In genomic region chr10:7833377-7834165, GRCm38 (mm10) we compare ENCODE assay signal across 14 mouse cellular contexts. TPM values are rescaled to one million over a fixed set of nuclear protein-coding genes. Genes with fewer than 3 reads are reported as not detected.
A peak's percentile ranks its signal among the peaks of the same experiment; 100 is the strongest.
DNase-seq lines count a peak whose midpoint lies in the region; ATAC-seq and TF ChIP-seq lines count a peak whose summit lies in the region.
"Had no signal": no experiment of that assay in that cellular context is flagged by ENCODE, and none has a peak within 500 bp of the region (broad histone marks: within the 10 kb centered on the region; RNA-seq: fewer than 3 reads in every experiment).

No protein-coding gene starts in this region.

- no peak overlapping the region for H3K4me3 ChIP-seq in liver, embryonic 15.5 days (replicated peaks)
- no peak overlapping the region for H3K4me3 ChIP-seq in liver, embryonic 11.5 days (ENCODE audit: low read depth, low read length)
- H3K4me3 ChIP-seq in hindbrain, postnatal 0 days (ENCODE audit: low read length): no peak overlapping the region
- no peak overlapping the region for H3K4me3 ChIP-seq in midbrain, embryonic 14.5 days (replicated peaks; ENCODE audit: low read depth, low read length)
- H3K4me3 ChIP-seq: embryonic facial prominence, embryonic 15.5 days; lung, embryonic 15.5 days had no signal

- TF ChIP-seq CTCF in hindbrain, postnatal 0 days (IDR thresholded peaks at IDR 0.05; ENCODE audit: low read depth): no peak

- peaks cover 12% of the 10 kb centered on the region for H3K4me1 ChIP-seq in liver, embryonic 15.5 days (replicated peaks)
- 0 out of 2 replicates have a peak, but pooled peaks cover 3% of the 10 kb centered on the region for H3K4me1 ChIP-seq in liver, embryonic 11.5 days (replicated peaks; ENCODE audit: control insufficient read depth, insufficient read depth, low read length)
- peaks cover 7% of the 10 kb centered on the region; the same call in 1 of the 2 replicates for H3K4me1 ChIP-seq in hindbrain, postnatal 0 days (ENCODE audit: insufficient read depth, low read length)
- 0 out of 2 replicates have a peak, but pooled peaks cover 4% of the 10 kb centered on the region for H3K4me1 ChIP-seq in midbrain, embryonic 14.5 days (ENCODE audit: control insufficient read depth, insufficient read depth, low read length)

- no peak for DNase-seq in liver, embryonic 11.5 days (ENCODE audit: low spot score)
- DNase-seq in CD4-positive helper T cell, adult 2 months (ENCODE audit: low read depth, low spot score): peak; percentile 36
- DNase-seq in hindbrain, postnatal 0 days (ENCODE audit: low spot score): no peak
- no peak for DNase-seq in midbrain, embryonic 14.5 days
- DNase-seq in MN1 (ENCODE audit: low spot score): no peak
- DNase-seq: cerebellum, postnatal 25 days; gastrocnemius, postnatal 36 days; heart, postnatal 14 days had no signal

- ATAC-seq in liver, embryonic 15.5 days (ENCODE audit: insufficient read depth): no peak
- no peak for ATAC-seq in liver, embryonic 11.5 days (replicated peaks; ENCODE audit: low FRiP score)
- ATAC-seq in common myeloid progenitor, adult 5-6 weeks (replicated peaks; ENCODE audit: low read depth, poor library complexity, severe bottlenecking): peak; percentile 31; the same call in 1 of the 2 replicates
- ATAC-seq in neutrophil, adult 5-6 weeks (ENCODE audit: extremely low read depth, insufficient number of reproducible peaks, low FRiP score, poor library complexity, severe bottlenecking): peak; percentile 41; the same call in 1 of the 2 replicates
- no peak for ATAC-seq in hindbrain, postnatal 0 days
- ATAC-seq in midbrain, embryonic 14.5 days (ENCODE audit: low FRiP score, low TSS enrichment): no peak
- ATAC-seq: forebrain, embryonic 16.5 days had no signal

- H3K36me3 ChIP-seq in liver, embryonic 15.5 days (replicated peaks): no peaks in the 10 kb centered on the region
- H3K36me3 ChIP-seq in liver, embryonic 11.5 days (ENCODE audit: control insufficient read depth, insufficient read depth, low read length): no peaks in the 10 kb centered on the region
- no peaks in the 10 kb centered on the region for H3K36me3 ChIP-seq in hindbrain, postnatal 0 days (ENCODE audit: insufficient read depth, low read length)
- no peaks in the 10 kb centered on the region for H3K36me3 ChIP-seq in midbrain, embryonic 14.5 days (ENCODE audit: control insufficient read depth, insufficient read depth, low read length)
- H3K36me3 ChIP-seq: embryonic facial prominence, embryonic 15.5 days; lung, embryonic 15.5 days had no signal

- no peak overlapping the region for H3K9ac ChIP-seq in liver, embryonic 15.5 days
- H3K9ac ChIP-seq in liver, embryonic 11.5 days (ENCODE audit: low read depth, low read length): no peak overlapping the region
- no peak overlapping the region for H3K9ac ChIP-seq in hindbrain, postnatal 0 days (replicated peaks; ENCODE audit: low read length)
- no peak overlapping the region for H3K9ac ChIP-seq in midbrain, embryonic 14.5 days (replicated peaks; ENCODE audit: low read length)
- H3K9ac ChIP-seq: embryonic facial prominence, embryonic 15.5 days; lung, embryonic 15.5 days had no signal

- no peaks in the 10 kb centered on the region for H3K27me3 ChIP-seq in liver, embryonic 15.5 days
- no peaks in the 10 kb centered on the region for H3K27me3 ChIP-seq in liver, embryonic 11.5 days (replicated peaks; ENCODE audit: control insufficient read depth, insufficient read depth, low read length)
- H3K27me3 ChIP-seq in hindbrain, postnatal 0 days (ENCODE audit: insufficient read depth, low read length): no peaks in the 10 kb centered on the region
- H3K27me3 ChIP-seq in midbrain, embryonic 14.5 days (ENCODE audit: control insufficient read depth, insufficient read depth, low read length): no peaks in the 10 kb centered on the region
- H3K27me3 ChIP-seq: embryonic facial prominence, embryonic 15.5 days had no signal

- WGBS in liver, embryonic 15.5 days (ENCODE audit: insufficient replicate concordance): 53% methylated on average over 9 of the region's 9 CpGs
- WGBS in liver, embryonic 11.5 days: 61% methylated on average over 9 of the region's 9 CpGs
- 88% methylated on average over 9 of the region's 9 CpGs for WGBS in hindbrain, postnatal 0 days
- WGBS in midbrain, embryonic 14.5 days: 85% methylated on average over 9 of the region's 9 CpGs

- no peak overlapping the region; the same call in 1 of the 2 replicates for H3K4me2 ChIP-seq in liver, embryonic 15.5 days
- no peak overlapping the region for H3K4me2 ChIP-seq in liver, embryonic 11.5 days
- H3K4me2 ChIP-seq in hindbrain, postnatal 0 days (ENCODE audit: low read depth, low read length): no peak overlapping the region
- no peak overlapping the region for H3K4me2 ChIP-seq in midbrain, embryonic 14.5 days (ENCODE audit: low read length)
- H3K4me2 ChIP-seq: embryonic facial prominence, embryonic 15.5 days; lung, embryonic 15.5 days had no signal

- peak overlapping the region; percentile 45; the same call in 1 of the 2 replicates for H3K27ac ChIP-seq in liver, embryonic 15.5 days (replicated peaks)
- no peak overlapping the region for H3K27ac ChIP-seq in liver, embryonic 11.5 days (ENCODE audit: low read depth, low read length)
- no peak overlapping the region for H3K27ac ChIP-seq in hindbrain, postnatal 0 days
- no peak overlapping the region for H3K27ac ChIP-seq in midbrain, embryonic 14.5 days (replicated peaks; ENCODE audit: low read depth, low read length)
- H3K27ac ChIP-seq: embryonic facial prominence, embryonic 15.5 days; lung, embryonic 15.5 days had no signal

- no peaks in the 10 kb centered on the region for H3K9me3 ChIP-seq in liver, embryonic 15.5 days (replicated peaks)
- H3K9me3 ChIP-seq in liver, embryonic 11.5 days (ENCODE audit: control insufficient read depth, low read length): no peaks in the 10 kb centered on the region
- no peaks in the 10 kb centered on the region for H3K9me3 ChIP-seq in hindbrain, postnatal 0 days (ENCODE audit: low read length)
- no peaks in the 10 kb centered on the region for H3K9me3 ChIP-seq in midbrain, embryonic 14.5 days (ENCODE audit: control insufficient read depth, low read length)
- H3K9me3 ChIP-seq: embryonic facial prominence, embryonic 15.5 days; lung, embryonic 15.5 days had no signal

RNA-seq across cellular contexts. Expression of gene Zc3h12d, which starts 1.3 kb away (rescaled TPM):
- polyA plus RNA-seq in liver, embryonic 15.5 days (2015; fragmentation: Nextera tagmentation; extraction: Ambion mirVana): 0.58 and 0.88 TPM in 2 replicates
- polyA plus RNA-seq in liver, embryonic 11.5 days (2014; fragmentation: Nextera tagmentation; extraction: Ambion mirVana): 0.05 and 0.16 TPM in 2 replicates
- total RNA-seq in common myeloid progenitor, adult 5-6 weeks (2017): 0.44 and 0.64 TPM in 2 replicates
- total RNA-seq in neutrophil, adult 5-6 weeks (2017): 48.3 and 49.0 TPM in 2 replicates
- 0.10 TPM in 1 of 2 replicates, not detected in the other for total RNA-seq in hindbrain, postnatal 0 days (2014; rRNA removed)
- 0.23 and 0.28 TPM in 2 replicates for polyA plus RNA-seq in hindbrain, postnatal 0 days (2015; fragmentation: Nextera tagmentation; extraction: Ambion mirVana)
- polyA plus RNA-seq in midbrain, embryonic 14.5 days (2014; fragmentation: Nextera tagmentation; extraction: Ambion mirVana): 0.13 TPM in 2 replicates

RNA-seq across cellular contexts. Expression of gene Ppil4, which starts 40.9 kb away (rescaled TPM):
- 20.3 and 21.9 TPM in 2 replicates for polyA plus RNA-seq in liver, embryonic 15.5 days (2015; fragmentation: Nextera tagmentation; extraction: Ambion mirVana)
- 44.3 and 53.0 TPM in 2 replicates for polyA plus RNA-seq in liver, embryonic 11.5 days (2014; fragmentation: Nextera tagmentation; extraction: Ambion mirVana)
- total RNA-seq in common myeloid progenitor, adult 5-6 weeks (2017): 91.6 and 100 TPM in 2 replicates
- 142 and 146 TPM in 2 replicates for total RNA-seq in neutrophil, adult 5-6 weeks (2017)
- 17.9 and 18.0 TPM in 2 replicates for total RNA-seq in hindbrain, postnatal 0 days (2014; rRNA removed)
- 42.7 and 43.3 TPM in 2 replicates for polyA plus RNA-seq in hindbrain, postnatal 0 days (2015; fragmentation: Nextera tagmentation; extraction: Ambion mirVana)
- 51.9 and 54.7 TPM in 2 replicates for polyA plus RNA-seq in midbrain, embryonic 14.5 days (2014; fragmentation: Nextera tagmentation; extraction: Ambion mirVana)

RNA-seq across cellular contexts. Expression of gene Ginm1, which starts 40.9 kb away (rescaled TPM):
- 25.5 and 29.0 TPM in 2 replicates for polyA plus RNA-seq in liver, embryonic 15.5 days (2015; fragmentation: Nextera tagmentation; extraction: Ambion mirVana)
- 41.5 and 48.0 TPM in 2 replicates for polyA plus RNA-seq in liver, embryonic 11.5 days (2014; fragmentation: Nextera tagmentation; extraction: Ambion mirVana)
- 51.2 and 67.1 TPM in 2 replicates for total RNA-seq in common myeloid progenitor, adult 5-6 weeks (2017)
- total RNA-seq in neutrophil, adult 5-6 weeks (2017): 88.5 and 92.3 TPM in 2 replicates
- total RNA-seq in hindbrain, postnatal 0 days (2014; rRNA removed): 14.6 and 24.2 TPM in 2 replicates
- polyA plus RNA-seq in hindbrain, postnatal 0 days (2015; fragmentation: Nextera tagmentation; extraction: Ambion mirVana): 78.8 and 83.6 TPM in 2 replicates
- 39.4 and 48.1 TPM in 2 replicates for polyA plus RNA-seq in midbrain, embryonic 14.5 days (2014; fragmentation: Nextera tagmentation; extraction: Ambion mirVana)

Comparison
In these comparisons a context has a peak if more than half of its experiments do, and no peak if none do; other contexts are left out.
1. ATAC-seq: peak in common myeloid progenitor, adult 5-6 weeks (single experiment) and neutrophil, adult 5-6 weeks (single experiment); none in liver, embryonic 15.5 days (single experiment), liver, embryonic 11.5 days (single experiment), hindbrain, postnatal 0 days (single experiment) and midbrain, embryonic 14.5 days (single experiment).